Mouse (Mus musculus): ENCODE results near the gene Tead4.

GRCm38 (mm10) chr6:128261486-128261885, 39.1 kb downstream of the Tead4 start:
- TF ChIP-seq USF1 (IDR thresholded peaks at IDR 0.05; ENCODE audit: low read depth) (no peak), POLR2A (IDR thresholded peaks at IDR 0.05; ENCODE audit: insufficient read length, low read depth) (no peak), TCF3 (IDR thresholded peaks at IDR 0.05; ENCODE audit: insufficient read length, low read depth) (no peak), POLR2AphosphoS2 (IDR thresholded peaks at IDR 0.05; ENCODE audit: insufficient read length, low read depth) (no peak), MYOG (IDR thresholded peaks at IDR 0.05; ENCODE audit: control insufficient read depth in 1 of 3, insufficient read depth in 1 of 3, insufficient read length in 2 of 3, low read depth in 2 of 3) (no peak), MYOD1 (IDR thresholded peaks at IDR 0.05; ENCODE audit: control insufficient read depth in 1 of 3, insufficient read length in 2 of 3, low read depth in 2 of 3) (no peak), E2F4 (IDR thresholded peaks at IDR 0.05; ENCODE audit: insufficient read depth) (no peak), CEBPB (IDR thresholded peaks at IDR 0.05; ENCODE audit: insufficient read depth, poor library complexity, severe bottlenecking) (no peak)
